Mouse (Mus musculus): ENCODE data around the gene Smim14.

Smim14 gene

GRCm38 (mm10) chr5:65460361-65460760 lies 76.6 kb downstream of the Smim14 start:
- no peak for DNase-seq (ENCODE audit: low spot score in 2 of 2)

GRCm38 (mm10) chr5:65459454-65459853 lies 77.5 kb downstream of the Smim14 start:
- DNase-seq (ENCODE audit: low spot score in 2 of 2) = no peak

DNA sequence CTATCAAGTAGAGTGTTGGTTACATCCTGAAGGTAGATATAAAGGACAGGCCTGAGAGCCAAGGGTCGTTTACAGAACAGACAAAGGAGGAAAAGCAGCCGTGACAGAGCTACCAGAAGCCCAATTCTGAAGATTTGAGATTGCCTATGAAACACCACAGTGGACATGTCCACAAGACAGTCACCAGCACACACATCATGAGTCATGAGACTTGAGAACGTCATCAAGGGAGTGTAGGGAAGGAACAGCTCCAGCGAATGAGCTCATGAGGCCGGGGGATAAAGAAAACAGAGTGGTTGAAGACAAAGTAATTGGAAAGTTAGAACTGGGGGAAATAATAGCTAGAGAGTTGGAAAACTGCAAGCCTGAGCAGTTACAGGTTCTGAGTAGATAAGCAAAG lies 79.1 kb downstream of the Smim14 start:
- peak in 1 of 2 experiments; percentile 50 for DNase-seq (ENCODE audit: low spot score in 2 of 2)

DNA sequence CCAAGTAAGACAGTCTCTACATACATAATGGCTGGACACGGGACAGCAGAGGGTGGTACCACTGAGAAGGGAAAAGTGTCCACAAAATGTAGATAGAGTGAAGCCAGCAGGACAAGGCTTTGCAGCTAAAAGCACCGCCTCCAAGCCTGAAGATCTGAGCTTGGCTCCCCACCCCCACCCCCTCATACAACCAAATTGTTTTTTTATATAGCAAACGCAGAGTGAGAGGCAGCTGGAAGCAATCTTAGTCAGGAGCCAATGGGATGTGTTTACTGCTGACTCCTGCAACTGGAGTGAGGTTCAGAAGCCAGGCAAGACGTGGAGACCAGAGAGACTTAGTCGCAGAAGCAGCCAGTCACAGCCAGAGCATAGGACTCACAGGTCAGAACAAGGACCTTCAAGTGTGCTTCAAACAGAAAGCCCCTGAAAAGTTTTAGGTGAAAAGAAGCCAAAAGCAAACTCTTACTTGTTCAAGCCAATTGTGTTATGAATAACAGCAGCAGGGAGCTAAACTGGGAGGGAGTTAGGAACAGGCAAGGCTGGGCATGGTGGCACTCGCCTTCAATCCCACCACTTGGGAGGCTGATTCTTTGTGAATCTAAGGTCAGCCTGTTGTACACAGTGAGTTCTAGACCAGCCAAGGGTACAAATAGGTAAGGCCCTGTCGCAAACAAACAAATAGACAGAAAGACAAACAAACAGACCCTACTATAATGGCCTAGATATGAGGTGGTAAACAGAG lies 79.7 kb downstream of the Smim14 start:
- no peak for DNase-seq (ENCODE audit: low spot score in 2 of 2)

DNA sequence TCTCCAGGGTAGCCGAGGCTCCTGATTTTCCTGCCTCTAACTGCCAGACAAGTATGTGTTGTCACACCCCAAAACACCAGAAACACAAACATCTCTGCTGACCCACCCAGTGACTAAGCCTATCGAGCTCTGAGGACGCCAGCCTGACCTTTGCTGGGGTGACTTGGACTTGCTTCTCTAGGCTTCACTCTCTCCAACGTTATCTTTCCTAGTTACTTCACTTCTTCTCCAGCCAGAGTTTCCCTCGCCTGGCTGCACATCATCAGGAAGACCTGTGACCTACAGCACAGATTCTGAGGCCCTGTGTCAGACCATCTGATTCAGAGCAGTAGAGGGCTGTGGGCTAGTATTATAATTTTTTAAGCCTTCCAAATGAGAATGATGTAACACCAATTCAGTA lies 82.2 kb downstream of the Smim14 start:
- DNase-seq (ENCODE audit: low spot score in 2 of 2) = peak; percentile 65 to 72

DNA sequence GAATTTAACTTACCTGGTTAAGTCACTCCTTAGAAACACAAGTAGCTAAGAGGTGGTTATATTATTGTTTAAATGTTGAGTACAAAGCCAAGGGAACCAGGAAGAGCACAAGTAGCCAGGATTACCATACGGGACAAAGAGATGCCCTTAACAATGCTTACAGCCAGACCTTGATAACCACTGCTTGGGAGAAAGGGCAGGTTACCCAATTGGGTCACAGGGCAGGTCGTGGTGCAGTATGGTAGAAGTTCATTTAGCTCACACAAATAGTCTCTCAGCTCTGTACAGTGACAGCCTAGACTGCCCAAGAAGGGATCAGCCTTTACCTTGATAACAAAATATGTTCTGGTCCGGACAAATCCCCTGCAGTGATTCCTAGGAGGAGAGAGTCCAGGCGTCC lies 88.0 kb downstream of the Smim14 start:
- DNase-seq (ENCODE audit: low spot score in 2 of 2) = no peak

DNA sequence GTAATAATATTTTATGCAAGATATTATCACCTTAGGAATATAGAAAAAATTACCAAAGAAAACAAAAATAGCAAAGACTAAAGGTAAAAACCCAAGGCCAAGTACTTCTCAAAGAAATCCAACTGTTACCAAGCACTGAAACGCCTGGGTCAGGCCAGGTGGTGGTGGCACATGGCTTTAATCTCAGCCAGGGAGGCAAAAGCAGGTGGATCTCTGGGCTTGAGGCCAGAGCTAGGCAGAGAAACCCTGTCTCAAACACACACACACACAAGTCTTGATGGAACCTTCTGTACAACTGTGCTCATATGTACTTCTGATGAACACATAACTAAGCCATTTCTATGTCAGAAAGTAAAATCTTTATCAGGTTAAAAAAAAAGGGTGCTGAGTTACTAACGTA lies 89.2 kb downstream of the Smim14 start:
- no peak for DNase-seq (ENCODE audit: low spot score in 2 of 2)

DNA sequence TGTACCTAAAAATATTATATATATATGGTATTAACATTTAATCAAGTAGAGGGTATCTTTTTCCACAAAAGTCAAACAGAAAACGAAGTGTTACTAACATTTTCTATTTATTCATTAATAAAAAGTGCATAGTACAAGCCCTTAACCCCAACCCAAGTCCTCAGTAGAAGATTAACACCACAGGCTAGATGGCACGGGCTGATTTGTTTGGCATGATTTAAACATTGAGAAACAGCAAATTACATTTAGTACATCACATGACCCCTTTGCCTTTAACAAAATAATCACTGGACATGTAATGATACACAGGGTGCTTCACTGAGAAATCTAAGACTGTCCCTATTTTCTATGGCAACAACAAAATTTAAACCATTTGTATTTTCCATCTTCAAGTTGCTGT lies 90.2 kb downstream of the Smim14 start:
- DNase-seq (ENCODE audit: low spot score in 2 of 2) = no peak

- no peak for DNase-seq (ENCODE audit: low spot score in 2 of 2)
Measured at GRCm38 (mm10) chr5:65444981-65445380, 92.0 kb downstream of the Smim14 start.

DNA sequence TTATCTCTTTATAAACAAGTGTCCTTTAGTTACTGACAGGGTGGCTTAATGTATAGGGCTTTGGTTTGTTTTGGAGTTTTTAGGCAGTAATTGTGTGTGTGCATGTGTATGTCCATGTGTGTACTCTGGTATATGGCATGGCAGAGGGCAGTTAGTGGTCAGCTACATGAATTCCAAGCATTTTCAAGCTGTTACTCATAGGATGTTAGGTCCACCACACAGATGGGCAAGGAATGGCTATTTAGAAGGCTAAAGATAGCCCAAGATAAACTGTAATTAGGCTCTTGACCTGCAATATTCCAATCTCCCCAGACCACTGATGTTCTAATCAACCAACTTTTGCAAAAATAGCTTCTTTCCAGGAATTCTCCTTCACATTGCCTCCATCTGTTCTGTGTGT lies 98.9 kb downstream of the Smim14 start:
- no peak for DNase-seq (ENCODE audit: low spot score in 2 of 2)

DNA sequence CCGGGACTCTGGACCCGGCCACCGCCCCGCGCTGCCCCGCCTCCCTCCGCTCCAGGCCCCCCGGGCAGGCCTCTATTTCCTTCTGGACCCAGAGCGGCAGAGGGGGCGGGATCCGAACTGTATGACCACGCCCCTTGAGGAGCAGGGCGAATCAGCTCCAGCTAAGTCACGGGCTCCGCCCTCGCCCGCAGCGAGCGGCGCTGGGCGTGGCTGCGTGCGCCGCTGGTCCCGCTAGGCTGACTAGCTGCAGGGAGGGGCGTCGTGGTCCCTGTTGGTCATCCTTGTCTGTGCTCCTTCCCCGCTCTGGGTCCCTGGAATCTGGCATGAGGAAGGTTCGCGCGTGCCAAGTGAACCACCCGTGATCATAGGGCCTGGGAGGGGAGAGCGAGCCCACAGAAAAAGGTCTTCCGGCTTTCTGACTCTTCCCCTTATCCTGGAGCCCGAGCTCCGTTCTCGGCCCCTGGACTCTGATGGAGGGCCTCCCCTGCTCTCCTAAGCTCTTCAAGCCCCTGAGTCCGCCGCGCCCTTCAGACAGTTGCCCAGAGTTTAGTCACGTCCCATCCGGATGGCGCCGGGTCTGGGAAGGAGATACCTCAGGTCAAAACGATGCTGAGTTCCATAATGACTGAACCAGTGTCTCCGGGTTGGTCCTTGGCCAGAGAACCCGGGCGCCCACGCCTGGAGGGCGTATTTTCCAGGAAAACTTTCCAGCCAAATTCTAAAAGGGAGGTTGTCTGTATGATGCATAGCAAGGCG lies 101.0 kb downstream of the Smim14 start, which contains the start of gene Ugdh:
Ugdh (minus strand) TSS at position 144 of the 756 bp plus-strand sequence.
- peak; percentile 97 to 99 for DNase-seq (ENCODE audit: low spot score in 2 of 2)

GRCm38 (mm10) chr5:65435363-65435805 lies 101.6 kb downstream of the Smim14 start:
- no peak for DNase-seq (ENCODE audit: low spot score in 2 of 2)

- DNase-seq (ENCODE audit: low spot score in 2 of 2) = no peak
Measured at GRCm38 (mm10) chr5:65434471-65435362, 102.3 kb downstream of the Smim14 start.

DNA sequence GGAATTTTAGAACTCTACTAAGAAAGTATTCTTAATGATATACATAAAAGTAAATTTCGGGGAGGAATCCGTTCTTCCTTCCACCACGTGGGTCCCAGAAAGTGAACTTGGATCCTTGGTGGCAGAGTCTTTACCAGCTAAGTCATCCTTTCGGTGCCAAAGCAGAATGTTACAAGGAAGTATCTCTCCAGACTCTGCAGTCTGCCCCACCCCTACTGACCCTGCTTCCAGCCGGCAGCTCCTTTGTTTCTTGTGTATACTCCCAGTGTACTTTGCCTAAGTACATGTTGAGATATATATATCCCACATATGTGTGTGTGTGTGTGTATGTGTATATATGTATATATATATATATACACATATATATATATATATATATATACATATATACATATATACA lies 107.5 kb downstream of the Smim14 start:
- DNase-seq (ENCODE audit: low spot score in 2 of 2) = no peak

- peak; percentile 46 to 55 for DNase-seq (ENCODE audit: low spot score in 2 of 2)
Measured at GRCm38 (mm10) chr5:65428321-65428720, 108.7 kb downstream of the Smim14 start.

DNA sequence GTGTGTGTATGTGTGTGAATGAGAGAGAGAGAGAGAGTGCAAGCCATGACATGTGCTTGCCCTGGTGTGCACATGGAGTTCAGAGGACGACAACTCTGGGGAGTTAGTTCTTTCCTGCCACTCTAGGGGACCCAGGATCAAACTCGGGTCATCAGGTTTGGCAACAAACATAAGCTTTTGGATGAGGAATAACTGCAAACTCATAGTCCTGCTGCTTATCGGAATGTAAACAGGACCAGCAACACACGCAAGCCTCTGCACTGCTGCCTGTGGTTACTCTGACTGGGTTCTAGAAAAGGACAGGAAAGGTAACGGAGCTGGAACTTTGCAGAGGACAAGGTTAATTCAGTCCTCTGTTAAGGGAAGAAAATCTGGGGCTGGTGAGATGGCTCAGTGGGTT lies 111.7 kb downstream of the Smim14 start:
- no peak for DNase-seq (ENCODE audit: low spot score in 2 of 2)

- peak in 1 of 2 experiments; percentile 42 for DNase-seq (ENCODE audit: low spot score in 2 of 2)
Measured at GRCm38 (mm10) chr5:65424215-65424614, 112.8 kb downstream of the Smim14 start.

- no peak for DNase-seq (ENCODE audit: low spot score in 2 of 2)
Measured at GRCm38 (mm10) chr5:65422803-65423202, 114.2 kb downstream of the Smim14 start.

DNA sequence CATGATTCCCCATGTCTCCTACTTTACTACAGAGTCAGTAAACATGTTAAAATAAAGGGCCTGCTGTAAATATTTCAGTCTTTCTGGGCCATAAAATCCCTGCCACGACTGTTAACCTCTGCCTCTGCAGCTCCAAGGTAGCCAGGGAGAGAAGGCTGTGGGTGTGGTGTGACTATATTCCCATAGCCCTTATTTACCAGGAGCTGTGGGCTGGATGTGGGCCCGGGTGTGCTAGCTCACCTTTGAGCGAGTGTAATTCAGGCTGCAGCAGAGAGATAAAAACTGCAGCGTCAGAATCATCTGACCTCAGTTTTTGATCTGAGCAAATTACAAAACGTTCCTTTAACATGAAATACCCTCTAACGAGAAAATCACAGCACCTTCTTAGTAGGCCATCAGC lies 116.2 kb downstream of the Smim14 start:
- DNase-seq (ENCODE audit: low spot score in 2 of 2) = no peak

- no peak for DNase-seq (ENCODE audit: low spot score in 2 of 2)
Measured at GRCm38 (mm10) chr5:65419136-65419535, 117.8 kb downstream of the Smim14 start.

- peak; percentile 62 to 70 for DNase-seq (ENCODE audit: low spot score in 2 of 2)
Measured at GRCm38 (mm10) chr5:65415653-65416458, 121.1 kb downstream of the Smim14 start.

All from urinary bladder, postnatal 36 days (tissue).